Mouse (Mus musculus) heart, postnatal 0 days (tissue): Measurements from ENCODE around the gene Fcnb.

Experiments used
- CTCF ChIP-seq: IDR thresholded peaks from 2 replicates; pipeline ENCODE4 v1.5.1; 2016; ENCODE audit warnings: antibody characterized with exemption, control low read depth, low read depth
- EP300 ChIP-seq: IDR thresholded peaks from 2 replicates; pipeline ENCODE4 v1.6.1; 2016; ENCODE audit warnings: antibody characterized with exemption, low read depth

GRCm38 (mm10) chr2:28117490-28118308 lies 33.0 kb upstream of the Fcnb start:
- TF ChIP-seq EP300 = no peak
- TF ChIP-seq CTCF = no peak
